Mouse (Mus musculus) CD4-positive, CD25-positive, alpha-beta regulatory T cell, adult 4 months (primary cell): ENCODE measurements around the gene Tgm2. TPM values are rescaled to one million over a fixed set of nuclear protein-coding genes. Genes with fewer than 3 reads are reported as not detected.

Experiments
- ATAC-seq: one replicate; pipeline ENCODE4 v1.8.0; 2017
- polyA plus RNA-seq, 2 experiments: library from polyadenylated mRNA; unstranded; fragments of 100-300 nt; shearing (Covaris generic); gene quantifications; one replicate each; pipeline ENCODE4 v1.2.1; 2017

Gene Tgm2
- 1 to 10 TPM; 3.1 to 4.4 TPM for polyA plus RNA-seq

GRCm38 (mm10) chr2:158146223-158146622 lies at the start of gene Tgm2:
Tgm2 (minus strand) TSS chr2:158146436.
- ATAC-seq, result peak; percentile 82

GRCm38 (mm10) chr2:158194945-158195640 lies 48.9 kb upstream of the Tgm2 start:
- ATAC-seq, result no peak

GRCm38 (mm10) chr2:158193611-158194336 lies 47.5 kb upstream of the Tgm2 start:
- no peak for ATAC-seq

- ATAC-seq, result no peak
Measured at GRCm38 (mm10) chr2:158191098-158191497, 44.9 kb upstream of the Tgm2 start.

GRCm38 (mm10) chr2:158189451-158189850 lies 43.2 kb upstream of the Tgm2 start:
- no peak for ATAC-seq

- ATAC-seq, result no peak
Measured at GRCm38 (mm10) chr2:158186206-158186871, 40.1 kb upstream of the Tgm2 start.

- ATAC-seq, result no peak
Measured at GRCm38 (mm10) chr2:158183266-158183665, 37.0 kb upstream of the Tgm2 start.

GRCm38 (mm10) chr2:158181932-158182331 lies 35.7 kb upstream of the Tgm2 start:
- no peak for ATAC-seq

- no peak for ATAC-seq
Measured at GRCm38 (mm10) chr2:158180797-158181196, 34.6 kb upstream of the Tgm2 start.

GRCm38 (mm10) chr2:158179370-158180111 lies 33.3 kb upstream of the Tgm2 start:
- ATAC-seq, result no peak

GRCm38 (mm10) chr2:158178696-158179369 lies 32.6 kb upstream of the Tgm2 start:
- peak; percentile 57 for ATAC-seq

GRCm38 (mm10) chr2:158178139-158178538 lies 31.9 kb upstream of the Tgm2 start:
- ATAC-seq, result no peak

GRCm38 (mm10) chr2:158177574-158177973 lies 31.3 kb upstream of the Tgm2 start:
- no peak for ATAC-seq

- no peak for ATAC-seq
Measured at GRCm38 (mm10) chr2:158176763-158177162, 30.5 kb upstream of the Tgm2 start.

GRCm38 (mm10) chr2:158175433-158175832 lies 29.2 kb upstream of the Tgm2 start:
- no peak for ATAC-seq

- peak; percentile 75 for ATAC-seq
Measured at GRCm38 (mm10) chr2:158174958-158175357, 28.7 kb upstream of the Tgm2 start.

- no peak for ATAC-seq
Measured at GRCm38 (mm10) chr2:158174438-158174837, 28.2 kb upstream of the Tgm2 start.

GRCm38 (mm10) chr2:158170394-158170793 lies 24.2 kb upstream of the Tgm2 start:
- ATAC-seq, result no peak

- no peak for ATAC-seq
Measured at GRCm38 (mm10) chr2:158169771-158170170, 23.5 kb upstream of the Tgm2 start.

- no peak for ATAC-seq
Measured at GRCm38 (mm10) chr2:158169351-158169750, 23.1 kb upstream of the Tgm2 start.

GRCm38 (mm10) chr2:158168741-158169211 lies 22.5 kb upstream of the Tgm2 start:
- ATAC-seq, result no peak
